In the genomic region with DNA sequence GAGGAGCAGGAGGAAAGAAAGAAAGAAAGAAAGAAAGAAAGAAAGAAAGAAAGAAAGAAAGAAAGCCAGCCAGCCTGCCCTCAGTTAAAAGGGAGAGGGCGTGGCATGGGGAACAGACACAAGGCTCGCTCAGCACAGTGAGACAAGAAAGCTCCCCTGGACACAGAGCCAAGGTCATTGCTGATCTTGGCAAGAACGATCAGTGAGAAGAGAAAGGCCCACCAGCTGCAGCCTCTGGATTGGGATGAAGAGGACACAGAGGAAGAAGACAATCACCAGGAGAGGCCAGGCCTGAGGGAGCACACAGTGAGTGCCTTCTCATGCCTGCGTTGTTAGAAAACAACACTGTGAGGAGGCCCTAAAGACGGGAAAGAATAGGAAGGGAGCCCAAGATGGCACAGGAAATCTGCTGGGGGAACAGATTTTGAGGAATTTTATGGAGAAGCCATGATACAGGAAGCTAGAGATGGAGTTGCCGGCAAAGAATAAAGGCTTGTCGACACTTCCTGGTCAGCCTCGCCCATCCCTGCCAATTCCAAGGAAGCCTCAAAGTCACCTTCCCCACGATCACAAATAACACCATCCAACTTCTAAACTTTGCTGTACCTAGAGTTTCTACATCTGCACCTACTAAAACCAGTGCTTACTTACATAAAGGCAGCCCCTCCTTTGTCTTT, we compare ENCODE assay signal across 8 mouse cellular contexts. TPM values are rescaled to one million over a fixed set of nuclear protein-coding genes. Genes with fewer than 3 reads are reported as not detected.
DNase-seq lines count a peak whose midpoint lies in the region; ATAC-seq lines count a peak whose summit lies in the region.

No protein-coding gene starts in this region.

- H3K9ac ChIP-seq in midbrain, embryonic 15.5 days = no peak overlapping the region
- no peak overlapping the region for H3K9ac ChIP-seq in kidney, embryonic 15.5 days
- no peak overlapping the region for H3K9ac ChIP-seq in stomach, embryonic 15.5 days

- H3K9me3 ChIP-seq in midbrain, embryonic 10.5 days (replicated peaks) = no peaks in the 10 kb centered on the region
- H3K9me3 ChIP-seq in midbrain, embryonic 15.5 days = no peaks in the 10 kb centered on the region
- H3K9me3 ChIP-seq in kidney, embryonic 15.5 days (replicated peaks) = no peaks in the 10 kb centered on the region
- H3K9me3 ChIP-seq in stomach, embryonic 15.5 days = no peaks in the 10 kb centered on the region
- no peaks in the 10 kb centered on the region for H3K9me3 ChIP-seq in hindbrain, embryonic 10.5 days

- no peak overlapping the region for H3K4me2 ChIP-seq in midbrain, embryonic 15.5 days
- H3K4me2 ChIP-seq in kidney, embryonic 15.5 days = no peak overlapping the region
- peak overlapping the region; percentile 19; the same call in 1 of the 2 replicates for H3K4me2 ChIP-seq in stomach, embryonic 15.5 days

- no peak for DNase-seq in midbrain, embryonic 10.5 days (ENCODE audit: low spot score)
- DNase-seq in gastrocnemius, postnatal 25 days = peak; percentile 50
- DNase-seq in retina, postnatal 1 day = no peak
- no peak for DNase-seq in hindbrain, embryonic 10.5 days (ENCODE audit: low spot score)
- DNase-seq in spleen, postnatal 14 days (ENCODE audit: low spot score in 2 of 2) = no peak

- no peak overlapping the region for H3K4me3 ChIP-seq in midbrain, embryonic 10.5 days
- no peak overlapping the region for H3K4me3 ChIP-seq in midbrain, embryonic 15.5 days
- no peak overlapping the region for H3K4me3 ChIP-seq in kidney, embryonic 15.5 days (replicated peaks)
- H3K4me3 ChIP-seq in stomach, embryonic 15.5 days (replicated peaks) = no peak overlapping the region
- H3K4me3 ChIP-seq in hindbrain, embryonic 10.5 days = no peak overlapping the region

- 0 out of 2 replicates have a peak overlapping the region, but pooled peaks have one; percentile 38 for H3K27ac ChIP-seq in midbrain, embryonic 10.5 days (replicated peaks)
- H3K27ac ChIP-seq in midbrain, embryonic 15.5 days = no peak overlapping the region
- peak overlapping the region; percentile 1 for H3K27ac ChIP-seq in kidney, embryonic 15.5 days
- H3K27ac ChIP-seq in stomach, embryonic 15.5 days = peak overlapping the region; percentile 55
- no peak overlapping the region for H3K27ac ChIP-seq in hindbrain, embryonic 10.5 days

- 80% methylated on average over 9 of the region's 9 CpGs for WGBS in midbrain, embryonic 10.5 days
- 73% methylated on average over 9 of the region's 9 CpGs for WGBS in midbrain, embryonic 15.5 days
- 72% methylated on average over 9 of the region's 9 CpGs for WGBS in kidney, embryonic 15.5 days
- 59% methylated on average over 9 of the region's 9 CpGs for WGBS in stomach, embryonic 15.5 days
- WGBS in hindbrain, embryonic 10.5 days = 78% methylated on average over 9 of the region's 9 CpGs

- H3K36me3 ChIP-seq in midbrain, embryonic 10.5 days = no peaks in the 10 kb centered on the region
- H3K36me3 ChIP-seq in midbrain, embryonic 15.5 days (replicated peaks) = no peaks in the 10 kb centered on the region
- no peaks in the 10 kb centered on the region for H3K36me3 ChIP-seq in kidney, embryonic 15.5 days
- H3K36me3 ChIP-seq in stomach, embryonic 15.5 days = no peaks in the 10 kb centered on the region
- no peaks in the 10 kb centered on the region for H3K36me3 ChIP-seq in hindbrain, embryonic 10.5 days

- peaks cover 8% of the 10 kb centered on the region for H3K4me1 ChIP-seq in midbrain, embryonic 10.5 days
- no peaks in the 10 kb centered on the region for H3K4me1 ChIP-seq in midbrain, embryonic 15.5 days
- H3K4me1 ChIP-seq in kidney, embryonic 15.5 days = peaks cover 63% of the 10 kb centered on the region
- peaks cover 33% of the 10 kb centered on the region for H3K4me1 ChIP-seq in stomach, embryonic 15.5 days
- H3K4me1 ChIP-seq in hindbrain, embryonic 10.5 days (replicated peaks) = peaks cover 21% of the 10 kb centered on the region; the same call in 1 of the 2 replicates

- ATAC-seq in midbrain, embryonic 15.5 days (replicated peaks) = no peak
- no peak for ATAC-seq in kidney, embryonic 15.5 days (replicated peaks; ENCODE audit: low FRiP score)
- ATAC-seq in stomach, embryonic 15.5 days (ENCODE audit: insufficient read depth, low FRiP score, low read depth) = no peak

- H3K27me3 ChIP-seq in midbrain, embryonic 10.5 days (ENCODE audit: low read depth, poor library complexity, severe bottlenecking) = no peaks in the 10 kb centered on the region
- H3K27me3 ChIP-seq in midbrain, embryonic 15.5 days (replicated peaks) = no peaks in the 10 kb centered on the region
- H3K27me3 ChIP-seq in kidney, embryonic 15.5 days = no peaks in the 10 kb centered on the region
- H3K27me3 ChIP-seq in stomach, embryonic 15.5 days (replicated peaks) = no peaks in the 10 kb centered on the region
- no peaks in the 10 kb centered on the region for H3K27me3 ChIP-seq in hindbrain, embryonic 10.5 days (ENCODE audit: insufficient read depth, poor library complexity, severe bottlenecking)

RNA-seq across cellular contexts. Expression of a gene that starts 44.2 kb away (rescaled TPM):
- polyA plus RNA-seq in midbrain, embryonic 10.5 days (2016; fragmentation: Nextera tagmentation; extraction: Ambion mirVana) = 23.7 and 27.1 TPM in 2 replicates
- 22.0 and 22.1 TPM in 2 replicates for polyA plus RNA-seq in midbrain, embryonic 15.5 days (2015; fragmentation: Nextera tagmentation; extraction: Ambion mirVana)
- total RNA-seq in gastrocnemius, postnatal 25 days (2021) = 10 to 100 TPM; 16.8 to 18.8 TPM
- polyA plus RNA-seq in kidney, embryonic 15.5 days (2015; fragmentation: Nextera tagmentation; extraction: Ambion mirVana) = 95.2 and 95.3 TPM in 2 replicates
- 84.2 TPM in 2 replicates for polyA plus RNA-seq in stomach, embryonic 15.5 days (2015; fragmentation: Nextera tagmentation; extraction: Ambion mirVana)
- polyA plus RNA-seq in hindbrain, embryonic 10.5 days (2016; fragmentation: Nextera tagmentation; extraction: Ambion mirVana) = 25.2 and 28.9 TPM in 2 replicates

Comparison
In these comparisons a context has a peak if more than half of its experiments do, and no peak if none do; other contexts are left out.
1. H3K27ac ChIP-seq: peak in midbrain, embryonic 10.5 days (single experiment), kidney, embryonic 15.5 days (single experiment) and stomach, embryonic 15.5 days (single experiment); none in midbrain, embryonic 15.5 days (single experiment) and hindbrain, embryonic 10.5 days (single experiment).